In the genomic region with DNA sequence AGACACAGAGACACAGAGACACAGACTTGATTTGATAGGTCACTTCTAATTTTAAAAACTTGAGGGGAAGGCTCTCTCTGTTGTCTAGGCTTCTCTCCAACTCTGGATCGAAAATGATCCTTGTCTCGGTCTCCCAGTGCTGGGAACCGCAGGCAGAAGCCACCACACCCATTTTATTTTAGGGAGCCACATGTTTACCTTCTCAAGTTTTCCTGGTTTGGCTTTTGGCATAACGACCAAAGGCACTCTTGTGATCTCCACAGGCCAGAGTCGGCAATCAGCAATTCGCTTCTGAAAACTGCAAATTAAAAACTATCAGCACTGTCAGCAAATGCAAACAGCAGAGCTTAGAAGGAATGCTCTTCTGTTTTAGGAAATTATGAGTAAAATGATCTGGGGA, we compare ENCODE assay signal across 16 mouse cellular contexts. TPM values are rescaled to one million over a fixed set of nuclear protein-coding genes. Genes with fewer than 3 reads are reported as not detected.
"Had no signal": no experiment of that assay in that cellular context is flagged by ENCODE, and none has a peak within 500 bp of the region (broad histone marks: within the 10 kb centered on the region; RNA-seq: fewer than 3 reads in every experiment).

No protein-coding gene starts in this region.

- H3K4me3 ChIP-seq: layer of hippocampus, adult 2 months; limb, embryonic 13.5 days; liver, embryonic 15.5 days; midbrain, embryonic 13.5 days; neural tube, embryonic 15.5 days had no signal

- H3K9me3 ChIP-seq: limb, embryonic 13.5 days; liver, embryonic 15.5 days; midbrain, embryonic 13.5 days; neural tube, embryonic 15.5 days had no signal

- H3K9ac ChIP-seq: limb, embryonic 13.5 days; liver, embryonic 15.5 days; midbrain, embryonic 13.5 days; neural tube, embryonic 15.5 days had no signal

- ATAC-seq: lung, postnatal 0 days; midbrain, embryonic 13.5 days had no signal

- H3K27me3 ChIP-seq: limb, embryonic 13.5 days; liver, embryonic 15.5 days; midbrain, embryonic 13.5 days; neural tube, embryonic 15.5 days had no signal

- H3K27ac ChIP-seq: kidney, postnatal 0 days; layer of hippocampus, adult 2 months; limb, embryonic 13.5 days; liver, embryonic 15.5 days; midbrain, embryonic 13.5 days; neural tube, embryonic 15.5 days had no signal

- H3K4me2 ChIP-seq: limb, embryonic 13.5 days; liver, embryonic 11.5 days; liver, embryonic 15.5 days; midbrain, embryonic 13.5 days; neural tube, embryonic 15.5 days had no signal

- DNase-seq: kidney, postnatal 4 days; lung, adult 2 months; lung, postnatal 36 days; right cerebral cortex, postnatal 25 days; spleen, adult 18-20 months; thymus, adult 18-20 months; thymus, postnatal 14 days had no signal

- H3K4me1 ChIP-seq: limb, embryonic 13.5 days; liver, embryonic 15.5 days; midbrain, embryonic 13.5 days; neural tube, embryonic 15.5 days had no signal

- H3K36me3 ChIP-seq: limb, embryonic 13.5 days; liver, embryonic 15.5 days; midbrain, embryonic 13.5 days; neural tube, embryonic 15.5 days had no signal

RNA-seq across cellular contexts. Expression of a gene that starts 20.3 kb away (rescaled TPM):
- total RNA-seq: megakaryocyte progenitor cell, adult 5-6 weeks had no signal
- polyA plus RNA-seq: liver, embryonic 11.5 days; liver, embryonic 15.5 days had no signal
